Mouse (Mus musculus): ENCODE data around the gene Dnmbp.

Dnmbp gene

GRCm38 (mm10) chr19:43914986-43915385 lies 25.0 kb downstream of the Dnmbp start:
- no peak for DNase-seq (ENCODE audit: low spot score in 2 of 2)

- DNase-seq (ENCODE audit: low spot score in 2 of 2), result no peak
Measured at GRCm38 (mm10) chr19:43912775-43913486, 27.1 kb downstream of the Dnmbp start.

- DNase-seq (ENCODE audit: low spot score in 2 of 2), result no peak
Measured at GRCm38 (mm10) chr19:43906492-43906891, 33.5 kb downstream of the Dnmbp start.

- DNase-seq (ENCODE audit: low spot score in 2 of 2), result peak in 1 of 2 experiments; percentile 46
Measured at GRCm38 (mm10) chr19:43905985-43906384, 34.0 kb downstream of the Dnmbp start.

GRCm38 (mm10) chr19:43905136-43905535 lies 34.9 kb downstream of the Dnmbp start:
- no peak for DNase-seq (ENCODE audit: low spot score in 2 of 2)

GRCm38 (mm10) chr19:43904327-43904726 lies 35.7 kb downstream of the Dnmbp start:
- no peak for DNase-seq (ENCODE audit: low spot score in 2 of 2)

GRCm38 (mm10) chr19:43902887-43903286 lies 37.1 kb downstream of the Dnmbp start:
- no peak for DNase-seq (ENCODE audit: low spot score in 2 of 2)

GRCm38 (mm10) chr19:43900690-43901089 lies 39.3 kb downstream of the Dnmbp start:
- no peak for DNase-seq (ENCODE audit: low spot score in 2 of 2)

GRCm38 (mm10) chr19:43898547-43898946 lies 41.4 kb downstream of the Dnmbp start:
- no peak for DNase-seq (ENCODE audit: low spot score in 2 of 2)

GRCm38 (mm10) chr19:43896441-43896840 lies 43.5 kb downstream of the Dnmbp start:
- DNase-seq (ENCODE audit: low spot score in 2 of 2), result no peak

GRCm38 (mm10) chr19:43895951-43896350 lies 44.0 kb downstream of the Dnmbp start:
- no peak for DNase-seq (ENCODE audit: low spot score in 2 of 2)

- DNase-seq (ENCODE audit: low spot score in 2 of 2), result no peak
Measured at GRCm38 (mm10) chr19:43894821-43895220, 45.2 kb downstream of the Dnmbp start.

GRCm38 (mm10) chr19:43894070-43894469 lies 45.9 kb downstream of the Dnmbp start:
- no peak for DNase-seq (ENCODE audit: low spot score in 2 of 2)

GRCm38 (mm10) chr19:43890487-43890886 lies 49.5 kb downstream of the Dnmbp start:
- DNase-seq (ENCODE audit: low spot score in 2 of 2), result no peak

GRCm38 (mm10) chr19:43887725-43888124 lies 52.3 kb downstream of the Dnmbp start:
- DNase-seq (ENCODE audit: low spot score in 2 of 2), result no peak

GRCm38 (mm10) chr19:43887242-43887641 lies 52.7 kb downstream of the Dnmbp start:
- DNase-seq (ENCODE audit: low spot score in 2 of 2), result no peak

GRCm38 (mm10) chr19:43886371-43887099 lies 53.5 kb downstream of the Dnmbp start:
- DNase-seq (ENCODE audit: low spot score in 2 of 2), result no peak

GRCm38 (mm10) chr19:43884668-43885498 lies 55.1 kb downstream of the Dnmbp start:
- DNase-seq (ENCODE audit: low spot score in 2 of 2), result no peak

GRCm38 (mm10) chr19:43882895-43883573 lies 57.0 kb downstream of the Dnmbp start:
- DNase-seq (ENCODE audit: low spot score in 2 of 2), result peak in 1 of 2 experiments; percentile 35

GRCm38 (mm10) chr19:43881615-43882014 lies 58.4 kb downstream of the Dnmbp start:
- no peak for DNase-seq (ENCODE audit: low spot score in 2 of 2)

GRCm38 (mm10) chr19:43880420-43880819 lies 59.6 kb downstream of the Dnmbp start:
- no peak for DNase-seq (ENCODE audit: low spot score in 2 of 2)
